16 mouse cellular contexts compared by ENCODE assay signal in the genomic region with DNA sequence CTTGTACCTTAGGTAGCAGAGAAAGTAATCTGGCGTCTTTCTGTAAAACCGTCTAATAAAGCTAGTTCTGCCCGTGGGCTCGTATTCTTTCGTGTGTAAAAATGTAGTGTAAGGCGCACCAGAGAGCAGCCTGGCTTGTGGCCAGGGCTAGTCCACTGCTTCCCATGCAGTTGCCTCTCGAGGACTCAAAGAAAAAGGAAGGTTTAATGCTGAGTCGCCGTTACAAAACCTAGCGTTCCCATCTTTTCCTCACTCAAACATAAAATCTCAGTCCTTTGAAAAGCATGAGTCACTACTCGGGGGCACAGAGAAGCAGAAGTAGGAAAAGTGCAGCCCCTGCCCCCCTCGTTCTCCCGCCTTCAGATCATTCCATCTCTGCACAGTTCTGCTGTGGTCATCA. TPM values are rescaled to one million over a fixed set of nuclear protein-coding genes. Genes with fewer than 3 reads are reported as not detected.
A peak's percentile ranks its signal among the peaks of the same experiment; 100 is the strongest.
DNase-seq lines count a peak whose midpoint lies in the region; ATAC-seq and TF ChIP-seq lines count a peak whose summit lies in the region.
"Had no signal": no experiment of that assay in that cellular context is flagged by ENCODE, and none has a peak within 500 bp of the region (broad histone marks: within the 10 kb centered on the region; RNA-seq: fewer than 3 reads in every experiment).

No protein-coding gene starts in this region.

- H3K4me1 ChIP-seq in liver, adult 2 months (ENCODE audit: control insufficient read depth, insufficient read depth, low read length) = no peaks in the 10 kb centered on the region
- no peaks in the 10 kb centered on the region for H3K4me1 ChIP-seq in liver, embryonic 12.5 days
- H3K4me1 ChIP-seq in bone marrow macrophage, adult 2 months (ENCODE audit: control insufficient read depth, insufficient read depth, low read length) = peaks cover 20% of the 10 kb centered on the region
- H3K4me1 ChIP-seq: hindbrain, embryonic 10.5 days had no signal

- H3K79me2 ChIP-seq in liver, adult 2 months (ENCODE audit: control insufficient read depth, insufficient read depth, low read length) = no peaks in the 10 kb centered on the region

- H3K4me3 ChIP-seq in liver, adult 2 months (ENCODE audit: insufficient read depth, low read depth, low read length) = no peak overlapping the region
- H3K4me3 ChIP-seq in liver, embryonic 12.5 days = no peak overlapping the region
- H3K4me3 ChIP-seq in bone marrow macrophage, adult 2 months (ENCODE audit: insufficient read depth, low read length) = no peak overlapping the region
- H3K4me3 ChIP-seq: hindbrain, embryonic 10.5 days; myocyte had no signal

- no peak overlapping the region for H3K9ac ChIP-seq in liver, adult 2 months (ENCODE audit: low read depth, low read length)
- H3K9ac ChIP-seq in liver, embryonic 12.5 days = no peak overlapping the region

- H3K4me2 ChIP-seq in liver, embryonic 12.5 days = no peak overlapping the region
- H3K4me2 ChIP-seq: liver, embryonic 11.5 days had no signal

- no peak for TF ChIP-seq CTCF in liver, adult 2 months (IDR thresholded peaks at IDR 0.05; ENCODE audit: low read depth, low read length)
- no peak for TF ChIP-seq CTCF in bone marrow macrophage, adult 2 months (IDR thresholded peaks at IDR 0.05; ENCODE audit: low read depth, low read length)

- no peak for TF ChIP-seq POLR2A in liver, adult 2 months (IDR thresholded peaks at IDR 0.05; ENCODE audit: extremely low read depth, insufficient read depth, low read length)
- TF ChIP-seq POLR2A in bone marrow macrophage, adult 2 months (IDR thresholded peaks at IDR 0.05; ENCODE audit: borderline replicate concordance, low read depth, low read length) = no peak

- H3K36me3 ChIP-seq in liver, adult 2 months (ENCODE audit: control insufficient read depth, insufficient read depth, low read length) = peaks cover 41% of the 10 kb centered on the region
- peaks cover 27% of the 10 kb centered on the region for H3K36me3 ChIP-seq in liver, embryonic 12.5 days

- no peak for ATAC-seq in liver, embryonic 12.5 days
- ATAC-seq: Patski had no signal

- H3K9me3 ChIP-seq in liver, embryonic 12.5 days (replicated peaks) = no peaks in the 10 kb centered on the region
- H3K9me3 ChIP-seq: hindbrain, embryonic 10.5 days had no signal

- DNase-seq in cerebellum, postnatal 10 days = peak; percentile 57 to 63
- DNase-seq in cerebellum, adult 9-10 months = no peak
- DNase-seq in kidney, postnatal 10 days = peak; percentile 42
- DNase-seq in kidney, adult 11 months = no peak
- DNase-seq in liver, adult 2 months (ENCODE audit: extremely low read depth, low read depth, low spot score) = peak; percentile 29
- no peak for DNase-seq in ovary, adult 18-20 months (ENCODE audit: low spot score)
- DNase-seq: cerebellum, adult 8-10 months; gastrocnemius, postnatal 36 days; layer of hippocampus, postnatal 36 days had no signal

- no peaks in the 10 kb centered on the region for H3K27me3 ChIP-seq in liver, adult 2 months (ENCODE audit: control insufficient read depth, insufficient read depth, low read length)
- no peaks in the 10 kb centered on the region for H3K27me3 ChIP-seq in liver, embryonic 12.5 days (replicated peaks)
- H3K27me3 ChIP-seq: Patski had no signal

- H3K27ac ChIP-seq in liver, adult 2 months (replicated peaks; ENCODE audit: insufficient read depth, low read depth, low read length) = no peak overlapping the region
- H3K27ac ChIP-seq in liver, embryonic 12.5 days = no peak overlapping the region
- H3K27ac ChIP-seq in bone marrow macrophage, adult 2 months (ENCODE audit: insufficient read depth, low read depth, low read length) = peak overlapping the region; percentile 33
- H3K27ac ChIP-seq: hindbrain, embryonic 10.5 days; kidney, postnatal 0 days had no signal

- 77% methylated on average over 13 of the region's 13 CpGs for WGBS in liver, adult 2 months
- 72% methylated on average over 13 of the region's 13 CpGs for WGBS in liver, embryonic 12.5 days (ENCODE audit: insufficient replicate concordance)

RNA-seq across cellular contexts. Expression of a gene that starts 42.9 kb away (rescaled TPM):
- total RNA-seq in liver, adult 2 months (2014; rRNA removed) = 70.2 and 82.8 TPM in 2 replicates
- 16.0 and 18.9 TPM in 2 replicates for polyA plus RNA-seq in liver, adult 2 months (2012; rRNA removed)
- 10.1 and 11.1 TPM in 2 replicates for polyA plus RNA-seq in liver, embryonic 12.5 days (2016; fragmentation: Nextera tagmentation; extraction: Ambion mirVana)
- polyA plus RNA-seq in bone marrow macrophage, adult 2 months (2012; ENCODE audit: insufficient read depth, insufficient read length, missing spikeins) = 65.3 and 67.2 TPM in 2 replicates

Comparison
In these comparisons a context has a peak if more than half of its experiments do, and no peak if none do; other contexts are left out.
1. DNase-seq: peak in cerebellum, postnatal 10 days (2 of 2), kidney, postnatal 10 days (single experiment) and liver, adult 2 months (single experiment); none in cerebellum, adult 9-10 months (single experiment), kidney, adult 11 months (single experiment) and ovary, adult 18-20 months (single experiment).